Mouse (Mus musculus) lung, postnatal 0 days (tissue): ENCODE results near the gene Rpp14.

Source experiments
- CTCF ChIP-seq: IDR thresholded peaks from 2 replicates; pipeline ENCODE4 v1.5.1; 2016; ENCODE audit warnings: antibody characterized with exemption, mild to moderate bottlenecking
- EP300 ChIP-seq: IDR thresholded peaks from 2 replicates; pipeline ENCODE4 v1.6.1; 2016; ENCODE audit warnings: antibody characterized with exemption, mild to moderate bottlenecking, control low read depth

- TF ChIP-seq EP300 (no peak), CTCF (no peak)
These were observed 34.6 kb downstream of the Rpp14 start for GRCm38 (mm10) chr14:8114756-8115155.
